Mouse (Mus musculus): ENCODE results near the gene Hmbs.
"Not testable (repeated sequence)": the region's sequence is repeated elsewhere in the genome, so short reads cannot be mapped to it uniquely, and the experiment has no call there.

Gene Hmbs

GRCm38 (mm10) chr9:44343290-44343689 is 738 bp downstream of the Hmbs start:
- no peak for DNase-seq

DNA sequence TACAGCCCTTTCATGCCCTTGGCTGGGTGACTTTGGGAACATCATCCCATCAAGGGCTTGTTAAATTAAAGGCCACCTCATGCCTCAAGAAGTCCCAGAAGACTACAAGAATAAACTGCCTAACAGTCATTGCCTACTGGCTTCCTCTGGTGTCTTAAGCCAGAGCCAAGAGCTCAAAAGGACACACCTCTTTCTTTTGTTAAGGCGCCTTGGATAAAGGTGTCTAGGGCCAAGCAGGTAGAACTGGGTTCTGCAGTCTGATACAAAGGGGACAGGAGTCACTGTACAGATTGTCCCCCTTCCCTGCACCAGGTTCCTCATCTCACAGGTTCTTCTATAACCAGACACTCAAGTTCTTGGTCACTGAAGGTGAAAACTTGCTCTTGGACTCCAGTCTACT is 1.4 kb downstream of the Hmbs start:
- DNase-seq, result no peak

DNA sequence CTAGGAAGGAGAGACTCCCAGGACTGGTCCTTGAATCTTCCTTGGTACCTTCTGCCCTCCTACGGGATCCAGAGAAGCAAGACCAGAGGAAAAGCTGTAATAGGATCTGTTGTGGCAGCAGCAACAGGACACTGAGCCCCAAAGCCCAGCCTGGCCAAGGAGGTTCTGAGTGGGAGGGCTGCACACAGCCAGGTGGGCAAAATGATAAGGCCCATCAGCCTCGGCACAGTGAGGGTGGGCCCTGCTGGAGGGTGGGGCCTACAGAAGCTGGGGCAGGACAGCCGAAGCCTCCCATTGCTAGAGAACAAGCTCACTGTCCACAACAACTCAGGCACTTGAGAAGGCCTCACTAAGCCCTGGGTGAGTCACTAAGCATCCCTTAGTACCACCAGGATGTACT is 1.9 kb downstream of the Hmbs start:
- no peak for DNase-seq

GRCm38 (mm10) chr9:44341487-44341886 is 2.5 kb downstream of the Hmbs start:
- no peak for DNase-seq

GRCm38 (mm10) chr9:44338574-44338973 is 5.5 kb downstream of the Hmbs start:
- no peak for DNase-seq

DNA sequence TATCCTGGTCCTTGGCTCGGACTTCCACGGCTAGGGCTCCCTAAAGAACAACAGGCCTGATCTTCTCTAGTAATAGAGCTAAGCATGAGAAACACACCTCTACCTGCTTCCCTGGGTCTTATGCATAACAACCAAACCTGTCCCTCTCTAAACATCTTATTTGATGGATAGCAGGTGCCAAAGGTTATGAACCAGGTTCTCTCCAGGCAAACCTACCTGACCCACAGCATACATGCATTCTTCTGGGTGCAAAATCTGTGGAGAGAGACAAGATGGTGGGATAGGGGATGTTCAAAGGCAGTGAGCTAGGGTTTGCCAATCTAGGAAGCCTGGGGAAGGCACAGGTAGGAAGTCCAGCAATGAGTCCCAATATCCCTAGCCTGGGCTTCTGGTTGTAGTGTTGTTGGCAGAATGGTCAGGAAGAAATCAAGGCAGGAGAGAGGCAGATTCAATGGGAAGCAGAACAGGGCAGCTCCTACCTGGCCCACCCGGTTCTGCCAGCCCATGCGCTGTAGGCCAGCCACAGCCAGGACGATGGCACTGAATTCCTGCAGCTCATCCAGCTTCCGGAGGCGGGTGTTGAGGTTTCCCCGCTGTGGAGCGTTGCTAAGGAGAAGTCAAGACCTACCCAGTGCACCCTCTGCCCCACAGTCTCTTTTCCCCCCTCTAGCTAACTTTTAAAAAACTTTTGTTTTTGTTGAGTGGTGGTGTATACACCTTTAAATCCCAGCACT is 6.4 kb downstream of the Hmbs start:
- DNase-seq, result no peak

DNA sequence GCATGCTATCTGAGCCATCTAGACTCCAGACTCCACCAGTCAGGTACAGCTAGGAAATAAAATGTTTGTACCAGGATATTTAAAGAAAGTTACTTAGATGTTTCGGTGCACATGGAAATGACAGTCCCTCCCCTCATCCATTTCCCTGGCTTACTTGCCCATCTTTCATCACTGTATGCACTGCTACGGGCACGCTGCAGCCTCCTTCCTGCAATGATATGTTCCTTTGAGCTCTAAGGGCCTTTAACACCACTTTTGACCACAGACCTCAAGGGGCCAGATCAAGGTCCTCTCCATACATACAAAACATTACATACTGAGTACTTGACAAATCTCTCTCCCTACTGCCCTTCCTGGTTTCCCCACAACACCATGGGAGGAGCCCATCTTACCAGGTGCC is 7.1 kb downstream of the Hmbs start:
- no peak for DNase-seq

- not testable (repeated sequence) for DNase-seq
Observed at GRCm38 (mm10) chr9:44336513-44336912, 7.5 kb downstream of the Hmbs start.

DNA sequence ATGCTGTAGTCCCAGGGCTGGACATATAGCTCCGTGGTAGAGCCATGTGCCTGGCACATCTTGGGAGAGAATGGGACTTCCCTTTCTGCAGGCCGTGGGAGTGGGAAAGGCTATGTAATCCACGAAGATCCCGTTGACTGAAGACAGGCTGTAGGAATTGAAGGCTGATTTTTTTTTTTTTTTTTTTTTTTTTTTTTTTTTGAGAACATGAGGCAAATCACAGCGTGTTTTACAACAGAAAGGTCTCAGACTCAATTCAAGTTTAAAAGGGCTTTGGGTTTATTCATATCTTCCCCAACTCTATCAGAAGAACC is 8.0 kb downstream of the Hmbs start:
- DNase-seq, result no peak

DNA sequence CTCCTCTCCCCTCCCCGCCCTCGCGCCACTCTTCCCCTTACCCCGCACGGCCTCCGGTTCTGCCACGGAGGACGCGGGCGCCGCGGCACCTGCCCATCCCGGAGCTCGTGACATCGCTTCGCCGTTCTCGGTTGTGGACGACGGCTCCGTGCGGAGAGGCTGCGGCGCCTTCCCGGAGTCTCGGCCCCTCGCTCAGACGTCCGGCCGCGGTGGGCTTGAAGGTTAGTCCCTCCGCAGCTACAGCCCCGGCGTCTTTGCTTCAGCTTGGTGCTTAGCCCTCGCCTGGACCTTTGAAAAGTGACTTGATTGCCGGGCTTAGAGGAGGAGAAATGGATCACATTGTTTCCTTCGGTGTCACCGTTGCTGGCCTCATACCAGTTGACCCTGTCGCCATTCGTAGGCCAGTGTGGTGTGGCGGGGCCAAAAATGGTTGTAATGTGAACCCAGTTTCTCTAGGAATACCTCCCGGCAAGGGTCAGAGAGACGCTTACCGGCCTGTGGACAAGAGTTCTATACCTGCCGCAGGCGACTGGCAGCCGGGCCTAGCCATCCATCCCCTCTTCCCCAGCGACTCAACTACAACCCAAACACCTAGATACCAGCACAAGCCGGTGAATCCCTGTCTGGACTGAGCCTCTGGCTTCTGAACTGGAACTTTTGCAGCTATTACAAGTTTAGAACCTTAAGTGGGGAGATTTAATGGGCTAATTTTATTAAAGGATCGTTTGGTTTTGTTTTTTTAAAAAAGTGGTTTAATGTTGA is 8.5 kb downstream of the Hmbs start:
- peak; percentile 34 for DNase-seq

DNA sequence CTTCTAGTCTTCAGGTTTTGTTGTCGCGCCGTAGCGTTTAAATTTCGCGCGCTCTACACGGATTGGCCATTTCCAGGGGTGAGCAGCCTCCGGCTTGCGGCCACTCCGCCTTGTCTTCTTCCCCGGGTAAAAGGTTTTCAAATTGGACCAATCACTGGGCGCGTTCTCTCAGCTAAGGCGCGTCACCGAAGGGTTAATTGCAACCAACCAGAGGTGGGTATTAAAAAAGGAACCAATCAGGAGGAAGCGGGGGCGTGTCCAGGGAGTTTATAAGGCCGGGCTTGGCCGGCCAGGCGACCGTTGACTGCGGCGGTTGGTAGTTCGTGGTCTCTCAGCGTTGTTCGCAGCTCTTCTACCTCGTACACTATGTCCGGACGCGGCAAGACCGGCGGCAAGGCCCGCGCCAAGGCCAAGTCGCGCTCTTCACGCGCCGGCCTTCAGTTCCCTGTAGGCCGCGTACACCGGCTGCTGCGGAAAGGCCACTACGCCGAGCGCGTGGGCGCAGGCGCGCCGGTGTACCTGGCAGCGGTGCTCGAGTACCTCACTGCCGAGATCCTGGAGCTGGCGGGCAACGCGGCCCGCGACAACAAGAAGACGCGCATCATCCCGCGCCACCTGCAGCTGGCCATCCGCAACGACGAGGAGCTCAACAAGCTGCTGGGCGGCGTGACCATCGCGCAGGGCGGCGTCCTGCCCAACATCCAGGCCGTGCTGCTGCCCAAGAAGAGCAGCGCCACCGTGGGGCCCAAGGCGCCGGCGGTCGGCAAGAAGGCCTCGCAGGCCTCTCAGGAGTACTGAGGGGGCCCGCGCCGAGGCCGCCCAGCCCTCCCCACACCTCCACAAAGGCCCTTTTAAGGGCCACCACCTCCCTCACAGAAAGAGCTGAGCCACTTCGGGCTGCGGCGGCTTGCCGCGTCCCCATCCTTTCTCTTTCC is 9.4 kb downstream of the Hmbs start, which contains the start of gene H2afx:
TSS of gene H2afx (plus strand) at position 299 of the 935 bp plus-strand sequence.
- DNase-seq, result peak; percentile 99

DNA sequence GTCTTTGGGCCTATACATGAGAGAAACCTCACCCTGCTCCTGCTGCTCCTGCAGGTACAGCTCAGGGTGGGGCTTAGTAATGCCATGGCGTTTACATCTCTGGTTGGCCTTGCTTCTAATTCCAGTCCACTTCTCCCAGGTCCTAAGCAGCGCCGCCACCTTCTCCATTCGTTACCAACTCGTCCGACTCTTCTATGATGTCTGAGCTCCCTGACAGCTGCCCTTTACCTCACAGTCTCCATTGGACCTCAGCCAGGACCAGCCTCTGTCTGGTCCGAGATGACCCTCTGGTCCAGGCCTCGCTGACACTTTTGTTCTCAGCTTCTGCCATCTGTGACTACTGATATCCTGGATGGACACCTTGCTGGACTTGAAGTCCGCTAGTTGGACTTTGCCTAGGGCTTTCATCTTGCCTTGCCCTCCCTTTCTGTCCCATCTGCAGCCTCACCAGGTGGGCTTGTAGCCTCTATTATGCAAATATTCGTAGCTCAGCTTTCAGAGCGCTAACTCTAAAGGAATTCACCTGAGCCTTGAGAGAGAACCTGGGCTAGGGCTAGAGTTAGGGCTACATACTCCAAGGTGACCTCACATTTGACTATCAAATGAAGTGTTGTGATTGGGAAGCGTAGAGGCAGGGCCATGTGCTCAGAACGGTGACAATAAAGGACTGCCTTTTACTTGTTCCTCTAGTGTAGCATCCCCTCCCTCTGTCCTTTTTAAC is 10.9 kb downstream of the Hmbs start:
- DNase-seq, result no peak

DNA sequence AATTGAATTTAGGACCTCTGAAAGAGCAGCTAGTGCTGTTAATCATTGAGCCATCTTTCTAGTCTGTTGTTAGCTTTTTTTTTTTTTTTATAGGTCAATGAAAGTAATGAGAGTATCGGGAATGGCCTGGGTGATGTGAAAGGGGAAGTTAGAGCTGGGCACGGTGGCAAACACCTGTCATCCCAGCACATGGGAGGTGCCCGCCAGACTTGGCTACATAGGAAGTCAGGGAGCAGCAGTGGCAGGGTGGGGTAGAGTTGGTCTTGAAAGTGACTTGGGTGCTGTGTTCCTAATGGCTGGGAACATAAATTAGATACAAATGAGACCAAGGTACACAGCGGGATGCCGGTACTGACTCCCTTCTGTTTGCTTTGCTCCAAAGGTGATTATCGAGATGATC is 13.3 kb downstream of the Hmbs start:
- DNase-seq, result no peak

DNA sequence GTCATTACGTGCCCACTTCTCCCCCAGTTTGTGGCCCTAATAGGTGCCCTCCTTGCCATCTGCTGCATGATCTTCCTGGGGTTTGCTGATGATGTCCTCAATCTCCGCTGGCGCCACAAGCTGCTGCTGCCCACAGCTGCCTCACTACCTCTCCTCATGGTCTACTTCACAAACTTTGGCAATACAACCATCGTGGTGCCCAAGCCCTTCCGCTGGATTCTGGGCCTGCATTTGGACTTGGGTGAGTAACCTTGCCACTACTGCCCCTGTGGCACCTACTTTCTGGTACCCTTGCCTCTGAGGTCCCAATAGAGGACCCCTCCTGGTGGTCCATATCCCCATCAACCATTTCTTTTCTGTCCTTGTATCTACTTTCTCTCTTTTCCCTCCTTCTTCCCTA is 16.1 kb downstream of the Hmbs start:
- DNase-seq, result no peak

GRCm38 (mm10) chr9:44327064-44327711 is 16.8 kb downstream of the Hmbs start:
- DNase-seq, result peak; percentile 59

GRCm38 (mm10) chr9:44326371-44327063 is 17.5 kb downstream of the Hmbs start:
- peak; percentile 92 for DNase-seq

DNA sequence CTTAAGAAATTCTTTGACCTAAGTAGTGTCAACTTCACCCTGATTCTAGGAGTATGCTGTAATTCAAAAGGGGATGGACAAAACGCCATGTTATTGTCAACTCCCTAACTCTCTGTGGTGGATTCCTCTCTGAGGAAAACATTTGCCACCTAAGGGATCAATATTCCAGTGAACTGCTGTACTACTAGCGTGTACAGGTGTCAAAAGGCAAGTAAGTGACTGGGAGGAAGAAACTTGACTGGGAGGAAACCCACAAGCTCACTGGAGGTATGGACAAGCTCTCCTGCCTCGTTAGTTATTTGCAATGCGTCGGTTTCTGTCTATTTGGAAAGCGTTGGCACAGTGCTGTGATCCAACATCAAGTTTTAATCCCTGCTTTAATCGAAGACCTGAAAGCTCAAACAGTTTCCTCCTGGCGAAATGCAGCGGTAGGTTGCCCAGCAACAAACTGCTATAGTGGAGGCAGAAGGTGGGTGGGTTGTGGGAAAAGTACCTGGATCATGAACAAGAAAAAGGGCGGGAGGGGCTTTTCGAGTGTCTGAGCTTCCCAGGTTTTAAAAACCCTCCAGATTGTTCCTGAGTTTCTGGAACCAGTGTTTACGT is 18.2 kb downstream of the Hmbs start, which contains the start of gene Dpagt1:
TSS of gene Dpagt1 (plus strand) at position 252 of the 603 bp plus-strand sequence.
- no peak for DNase-seq

DNA sequence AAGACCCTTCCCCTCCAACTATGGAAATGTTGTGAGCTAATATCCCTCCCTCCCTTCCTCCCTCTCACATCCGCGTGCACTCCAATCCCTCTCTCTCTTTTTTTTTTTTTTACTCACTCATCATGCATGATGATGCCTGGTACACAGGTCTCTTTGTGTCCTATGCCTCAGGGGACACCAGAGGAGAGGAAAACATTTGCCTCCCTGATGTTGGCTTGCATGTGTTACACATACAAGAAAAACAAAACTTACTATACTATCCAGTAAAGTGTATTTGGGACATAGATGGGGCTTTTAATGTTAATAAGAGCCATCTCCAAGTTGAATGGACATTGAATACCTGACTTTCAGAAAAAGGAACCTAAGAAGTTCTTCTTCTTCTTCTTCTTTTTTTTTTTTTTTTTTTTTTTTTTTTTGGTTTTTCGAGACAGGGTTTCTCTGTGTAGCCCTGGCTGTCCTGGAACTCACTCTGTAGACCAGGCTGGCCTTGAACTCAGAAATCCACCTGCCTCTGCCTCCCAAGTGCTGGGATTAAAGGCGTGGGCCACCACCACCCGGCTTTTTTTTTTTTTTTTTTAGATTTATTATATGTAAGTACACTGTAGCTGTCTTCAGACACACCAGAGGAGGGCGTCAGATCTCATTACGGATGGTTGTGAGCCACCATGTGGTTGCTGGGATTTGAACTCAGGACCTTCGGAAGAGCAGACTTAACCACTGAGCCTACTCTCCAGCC is 18.8 kb downstream of the Hmbs start:
- DNase-seq, result not testable (repeated sequence)

DNA sequence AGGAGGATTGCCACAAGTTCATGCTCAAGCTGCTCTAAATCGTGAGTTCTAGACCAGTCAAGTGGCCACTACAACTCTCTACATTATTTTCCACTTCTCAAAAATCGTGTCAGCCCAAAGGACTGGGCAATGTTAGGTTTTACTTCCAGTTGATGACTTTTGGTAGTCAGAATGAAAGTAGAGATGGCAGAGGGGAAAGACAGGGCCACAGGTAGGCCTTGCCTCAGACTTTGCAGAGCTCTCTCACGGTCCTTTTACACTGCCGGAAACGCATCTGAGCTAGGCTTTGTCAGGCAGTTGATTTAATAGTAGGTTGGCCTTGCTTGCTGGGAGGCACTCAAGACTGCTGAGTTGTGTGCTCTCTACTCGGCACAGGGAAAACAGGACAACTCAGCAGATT is 19.9 kb downstream of the Hmbs start:
- DNase-seq, result no peak

DNA sequence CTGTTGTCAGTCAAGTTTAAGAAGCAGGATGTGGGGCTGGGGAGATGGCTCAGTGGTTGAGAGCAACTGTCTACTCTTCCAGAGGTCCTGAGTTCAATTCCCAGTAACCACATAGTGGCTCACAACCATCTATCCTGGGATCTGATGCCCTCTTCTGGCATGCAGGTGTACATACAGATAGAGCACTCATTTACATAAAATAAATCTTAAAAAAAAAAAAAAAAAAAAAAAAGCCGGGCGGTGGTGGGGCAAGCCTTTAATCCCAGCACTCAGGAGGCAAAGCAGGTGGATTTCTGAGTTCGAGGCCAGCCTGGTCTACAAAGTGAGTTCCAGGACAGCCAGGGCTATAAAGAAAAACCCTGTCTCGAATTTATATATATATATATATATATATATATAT is 20.4 kb downstream of the Hmbs start:
- DNase-seq, result not testable (repeated sequence)

All from kidney, postnatal 14 days (tissue).